In genomic region chr11:69680136-69680855, GRCm38 (mm10) we compare ENCODE assay signal across 8 mouse cellular contexts. TPM values are rescaled to one million over a fixed set of nuclear protein-coding genes. Genes with fewer than 3 reads are reported as not detected.
DNase-seq lines count a peak whose midpoint lies in the region; ATAC-seq lines count a peak whose summit lies in the region.

No protein-coding gene starts in this region.

- H3K4me3 ChIP-seq in megakaryocyte, embryonic 14.5 days (replicated peaks), result peak overlapping the region; percentile 95
- H3K4me3 ChIP-seq in limb, embryonic 11.5 days (ENCODE audit: low read depth, low read length), result peak overlapping the region; percentile 66
- peak overlapping the region; percentile 73 for H3K4me3 ChIP-seq in neural tube, embryonic 15.5 days (replicated peaks)

- H3K4me1 ChIP-seq in megakaryocyte, embryonic 14.5 days, result peaks cover 54% of the 10 kb centered on the region
- H3K4me1 ChIP-seq in limb, embryonic 11.5 days (ENCODE audit: control insufficient read depth, insufficient read depth, low read length), result peaks cover 8% of the 10 kb centered on the region; the same call in 1 of the 2 replicates
- H3K4me1 ChIP-seq in neural tube, embryonic 15.5 days, result peaks cover 47% of the 10 kb centered on the region

- H3K27ac ChIP-seq in limb, embryonic 11.5 days (replicated peaks; ENCODE audit: low read depth, low read length), result no peak overlapping the region
- no peak overlapping the region for H3K27ac ChIP-seq in neural tube, embryonic 15.5 days (replicated peaks)

- ATAC-seq in megakaryocyte, adult 5-6 weeks (ENCODE audit: poor library complexity, severe bottlenecking), result no peak
- no peak for ATAC-seq in limb, embryonic 11.5 days (ENCODE audit: insufficient number of reproducible peaks, low FRiP score, low TSS enrichment, low read depth)
- ATAC-seq in neural tube, embryonic 15.5 days (ENCODE audit: low FRiP score), result no peak

- H3K9ac ChIP-seq in limb, embryonic 11.5 days (ENCODE audit: low read length), result no peak overlapping the region
- H3K9ac ChIP-seq in neural tube, embryonic 15.5 days (replicated peaks), result peak overlapping the region; percentile 59; the same call in 1 of the 2 replicates

- H3K9me3 ChIP-seq in megakaryocyte, embryonic 14.5 days, result no peaks in the 10 kb centered on the region
- no peaks in the 10 kb centered on the region for H3K9me3 ChIP-seq in limb, embryonic 11.5 days (ENCODE audit: control insufficient read depth, low read length)
- H3K9me3 ChIP-seq in neural tube, embryonic 15.5 days (replicated peaks), result no peaks in the 10 kb centered on the region

- DNase-seq in cerebellum, adult 11-12 months, result peak; percentile 71
- DNase-seq in cerebellum, adult 18-20 months, result no peak
- no peak for DNase-seq in limb, embryonic 11.5 days (ENCODE audit: low spot score)
- DNase-seq in embryo, embryonic 9.5 days (ENCODE audit: extremely low spot score), result no peak
- DNase-seq in right cerebral cortex, postnatal 10 days (ENCODE audit: low spot score in 2 of 2), result no peak

- peaks cover 11% of the 10 kb centered on the region for H3K27me3 ChIP-seq in megakaryocyte, embryonic 14.5 days (replicated peaks)
- H3K27me3 ChIP-seq in limb, embryonic 11.5 days (ENCODE audit: control insufficient read depth, insufficient read depth, low read length), result no peaks in the 10 kb centered on the region
- H3K27me3 ChIP-seq in neural tube, embryonic 15.5 days (replicated peaks), result no peaks in the 10 kb centered on the region; the same call in 1 of the 2 replicates

- peaks cover 48% of the 10 kb centered on the region for H3K36me3 ChIP-seq in megakaryocyte, embryonic 14.5 days (replicated peaks; ENCODE audit: low read length)
- peaks cover 11% of the 10 kb centered on the region; the same call in 1 of the 2 replicates for H3K36me3 ChIP-seq in limb, embryonic 11.5 days (ENCODE audit: control insufficient read depth, insufficient read depth, low read length)
- peaks cover 45% of the 10 kb centered on the region for H3K36me3 ChIP-seq in neural tube, embryonic 15.5 days

- H3K4me2 ChIP-seq in limb, embryonic 11.5 days (ENCODE audit: low read depth, severe bottlenecking), result peak overlapping the region; percentile 92
- peak overlapping the region; percentile 93 for H3K4me2 ChIP-seq in neural tube, embryonic 15.5 days

- 92% methylated on average over 30 of the region's 30 CpGs for WGBS in limb, embryonic 11.5 days
- WGBS in neural tube, embryonic 15.5 days, result 92% methylated on average over 30 of the region's 30 CpGs

RNA-seq across cellular contexts. Expression of gene Senp3, which starts 1.6 kb away (rescaled TPM):
- polyA plus RNA-seq in megakaryocyte, embryonic 14.5 days (2012; ENCODE audit: insufficient read depth, low replicate concordance), result 54.1 and 94.8 TPM in 2 replicates
- total RNA-seq in megakaryocyte, adult 5-6 weeks (2015), result 94.3 and 104 TPM in 2 replicates
- 68.9 and 80.8 TPM in 2 replicates for total RNA-seq in megakaryocyte, adult 5-6 weeks (2017)
- 125 and 127 TPM in 2 replicates for polyA plus RNA-seq in limb, embryonic 11.5 days (2014; fragmentation: Nextera tagmentation; extraction: Ambion mirVana)
- polyA plus RNA-seq in neural tube, embryonic 15.5 days (2015; fragmentation: Nextera tagmentation; extraction: Ambion mirVana), result 90.8 and 109 TPM in 2 replicates

RNA-seq across cellular contexts. Expression of gene Tnfsf13, which starts 5.3 kb away (rescaled TPM):
- 0.56 TPM in 1 of 2 replicates, not detected in the other for polyA plus RNA-seq in megakaryocyte, embryonic 14.5 days (2012; ENCODE audit: insufficient read depth, low replicate concordance)
- total RNA-seq in megakaryocyte, adult 5-6 weeks (2015), result 37.7 and 47.2 TPM in 2 replicates
- 74.3 and 78.9 TPM in 2 replicates for total RNA-seq in megakaryocyte, adult 5-6 weeks (2017)
- polyA plus RNA-seq in limb, embryonic 11.5 days (2014; fragmentation: Nextera tagmentation; extraction: Ambion mirVana), result not detected in 2 replicates
- 0.19 and 0.43 TPM in 2 replicates for polyA plus RNA-seq in neural tube, embryonic 15.5 days (2015; fragmentation: Nextera tagmentation; extraction: Ambion mirVana)

RNA-seq across cellular contexts. Expression of gene Eif4a1, which starts 8.1 kb away (rescaled TPM):
- 144 and 601 TPM in 2 replicates for polyA plus RNA-seq in megakaryocyte, embryonic 14.5 days (2012; ENCODE audit: insufficient read depth, low replicate concordance)
- 457 and 494 TPM in 2 replicates for total RNA-seq in megakaryocyte, adult 5-6 weeks (2015)
- total RNA-seq in megakaryocyte, adult 5-6 weeks (2017), result 511 and 523 TPM in 2 replicates
- 759 and 892 TPM in 2 replicates for polyA plus RNA-seq in limb, embryonic 11.5 days (2014; fragmentation: Nextera tagmentation; extraction: Ambion mirVana)
- 437 and 477 TPM in 2 replicates for polyA plus RNA-seq in neural tube, embryonic 15.5 days (2015; fragmentation: Nextera tagmentation; extraction: Ambion mirVana)

RNA-seq across cellular contexts. Expression of gene Cd68, which starts 14.3 kb away (rescaled TPM):
- 8.7 and 128 TPM in 2 replicates for polyA plus RNA-seq in megakaryocyte, embryonic 14.5 days (2012; ENCODE audit: insufficient read depth, low replicate concordance)
- 302 and 304 TPM in 2 replicates for total RNA-seq in megakaryocyte, adult 5-6 weeks (2015)
- total RNA-seq in megakaryocyte, adult 5-6 weeks (2017), result 195 and 219 TPM in 2 replicates
- polyA plus RNA-seq in limb, embryonic 11.5 days (2014; fragmentation: Nextera tagmentation; extraction: Ambion mirVana), result 3.4 and 4.5 TPM in 2 replicates
- 9.0 and 13.0 TPM in 2 replicates for polyA plus RNA-seq in neural tube, embryonic 15.5 days (2015; fragmentation: Nextera tagmentation; extraction: Ambion mirVana)

RNA-seq across cellular contexts. Expression of gene Tnfsf12, which starts 15.4 kb away (rescaled TPM):
- polyA plus RNA-seq in megakaryocyte, embryonic 14.5 days (2012; ENCODE audit: insufficient read depth, low replicate concordance), result 5.3 and 13.1 TPM in 2 replicates
- 25.5 and 25.9 TPM in 2 replicates for total RNA-seq in megakaryocyte, adult 5-6 weeks (2015)
- total RNA-seq in megakaryocyte, adult 5-6 weeks (2017), result 3.2 and 4.9 TPM in 2 replicates
- polyA plus RNA-seq in limb, embryonic 11.5 days (2014; fragmentation: Nextera tagmentation; extraction: Ambion mirVana), result 2.6 and 3.3 TPM in 2 replicates
- polyA plus RNA-seq in neural tube, embryonic 15.5 days (2015; fragmentation: Nextera tagmentation; extraction: Ambion mirVana), result 4.1 and 5.3 TPM in 2 replicates
